In the genomic region with DNA sequence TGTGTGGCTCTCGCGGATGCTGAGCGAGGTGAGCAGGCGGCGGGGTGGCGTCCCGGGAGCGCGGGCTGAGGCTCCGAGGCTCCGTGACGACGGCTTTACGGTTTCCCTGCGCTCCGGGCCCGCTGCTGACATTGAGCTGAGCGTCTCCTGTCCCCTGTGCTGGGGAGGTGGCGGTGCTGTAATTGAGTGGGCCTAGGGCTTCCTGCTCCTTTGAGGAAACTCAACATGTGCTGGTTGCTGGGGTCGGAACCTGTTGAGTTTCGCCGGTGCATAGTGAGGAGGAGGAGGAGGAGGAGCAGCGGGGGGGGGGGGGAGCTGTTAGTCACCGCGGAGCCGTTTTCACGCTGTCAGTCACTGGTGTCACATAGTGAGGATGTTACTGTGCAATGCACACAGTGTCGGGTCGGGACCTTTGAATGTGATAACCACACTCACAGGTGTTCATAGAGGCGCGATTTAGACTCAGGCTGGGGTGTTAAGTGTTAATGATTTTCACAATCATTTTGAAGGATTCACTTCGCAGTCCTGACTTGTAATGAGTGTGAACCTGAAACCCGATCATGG, we compare ENCODE assay signal across 9 mouse cellular contexts. TPM values are rescaled to one million over a fixed set of nuclear protein-coding genes. Genes with fewer than 3 reads are reported as not detected.
A peak's percentile ranks its signal among the peaks of the same experiment; 100 is the strongest.
DNase-seq lines count a peak whose midpoint lies in the region; ATAC-seq and TF ChIP-seq lines count a peak whose summit lies in the region.
"Had no signal": no experiment of that assay in that cellular context is flagged by ENCODE, and none has a peak within 500 bp of the region (broad histone marks: within the 10 kb centered on the region; RNA-seq: fewer than 3 reads in every experiment).

No protein-coding gene starts in this region.

- no peak for DNase-seq in heart, adult 8-10 months (ENCODE audit: low spot score)
- DNase-seq in liver, postnatal 0 days = no peak
- DNase-seq in gastrocnemius, postnatal 10 days = no peak
- DNase-seq in cerebellum, adult 11 months = no peak

- H3K27me3 ChIP-seq in heart, embryonic 11.5 days (ENCODE audit: control insufficient read depth, insufficient read depth, low read length) = no peaks in the 10 kb centered on the region
- no peaks in the 10 kb centered on the region for H3K27me3 ChIP-seq in E14TG2a.4 (ENCODE audit: insufficient read depth, low read length)
- no peaks in the 10 kb centered on the region for H3K27me3 ChIP-seq in forebrain, embryonic 15.5 days
- no peaks in the 10 kb centered on the region for H3K27me3 ChIP-seq in liver, postnatal 0 days (ENCODE audit: insufficient read depth, low read length)

- peaks cover 5% of the 10 kb centered on the region; the same call in 1 of the 2 replicates for H3K4me1 ChIP-seq in heart, embryonic 11.5 days (ENCODE audit: control insufficient read depth, insufficient read depth, low read length)
- H3K4me1 ChIP-seq in E14TG2a.4 (replicated peaks; ENCODE audit: low read depth, low read length) = peaks cover 37% of the 10 kb centered on the region
- H3K4me1 ChIP-seq in forebrain, embryonic 15.5 days = peaks cover 18% of the 10 kb centered on the region
- H3K4me1 ChIP-seq in liver, postnatal 0 days (ENCODE audit: insufficient read depth) = peaks cover 23% of the 10 kb centered on the region

- H3K36me3 ChIP-seq in heart, embryonic 11.5 days (ENCODE audit: control insufficient read depth, insufficient read depth, low read length) = peaks cover 20% of the 10 kb centered on the region
- H3K36me3 ChIP-seq in E14TG2a.4 (ENCODE audit: insufficient read depth, low read length) = peaks cover 42% of the 10 kb centered on the region
- peaks cover 22% of the 10 kb centered on the region for H3K36me3 ChIP-seq in forebrain, embryonic 15.5 days
- peaks cover 40% of the 10 kb centered on the region for H3K36me3 ChIP-seq in liver, postnatal 0 days (replicated peaks; ENCODE audit: insufficient read depth, low read length)

- no peaks in the 10 kb centered on the region for H3K9me3 ChIP-seq in heart, embryonic 11.5 days (replicated peaks; ENCODE audit: control insufficient read depth, low read length)
- H3K9me3 ChIP-seq in E14TG2a.4 (ENCODE audit: low read length) = no peaks in the 10 kb centered on the region
- no peaks in the 10 kb centered on the region for H3K9me3 ChIP-seq in forebrain, embryonic 15.5 days
- no peaks in the 10 kb centered on the region for H3K9me3 ChIP-seq in liver, postnatal 0 days (ENCODE audit: low read length)

- no peak for TF ChIP-seq EP300 in liver, postnatal 0 days (IDR thresholded peaks at IDR 0.05; ENCODE audit: low read depth)

- WGBS in heart, embryonic 11.5 days (ENCODE audit: insufficient replicate concordance) = under 1% methylated on average over 32 of the region's 33 CpGs
- under 1% methylated on average over 32 of the region's 33 CpGs for WGBS in forebrain, embryonic 15.5 days
- 1% methylated on average over 30 of the region's 33 CpGs for WGBS in liver, postnatal 0 days (ENCODE audit: insufficient replicate concordance)

- peak overlapping the region; percentile 69 for H3K4me2 ChIP-seq in heart, embryonic 11.5 days
- H3K4me2 ChIP-seq in forebrain, embryonic 15.5 days (replicated peaks) = peak overlapping the region; percentile 74
- H3K4me2 ChIP-seq in liver, postnatal 0 days (ENCODE audit: low read depth, low read length) = peak overlapping the region; percentile 80

- no peak for TF ChIP-seq CTCF in E14TG2a.4 (conservative IDR thresholded peaks at IDR 0.05; ENCODE audit: low read length)
- no peak for TF ChIP-seq CTCF in liver, postnatal 0 days (IDR thresholded peaks at IDR 0.05; ENCODE audit: low read depth)

- H3K9ac ChIP-seq in heart, embryonic 11.5 days (ENCODE audit: low read depth, low read length) = peak overlapping the region; percentile 80
- H3K9ac ChIP-seq in forebrain, embryonic 15.5 days (replicated peaks) = peak overlapping the region; percentile 79
- H3K9ac ChIP-seq in liver, postnatal 0 days (replicated peaks) = peak overlapping the region; percentile 68

- H3K27ac ChIP-seq in heart, embryonic 11.5 days (ENCODE audit: low read depth, low read length) = no peak overlapping the region
- peak overlapping the region; percentile 91 for H3K27ac ChIP-seq in forebrain, embryonic 15.5 days (replicated peaks)
- H3K27ac ChIP-seq in liver, postnatal 0 days (ENCODE audit: low read depth) = peak overlapping the region; percentile 49

- ATAC-seq in heart, embryonic 11.5 days (replicated peaks; ENCODE audit: insufficient number of reproducible peaks, low FRiP score, low TSS enrichment) = peak; percentile 35; the same call in 1 of the 2 replicates
- peak; percentile 32 for ATAC-seq in forebrain, embryonic 15.5 days (replicated peaks)
- ATAC-seq in liver, postnatal 0 days = peak; percentile 28
- ATAC-seq in megakaryocyte-erythroid progenitor cell, adult 5-6 weeks (replicated peaks; ENCODE audit: low FRiP score, low TSS enrichment, poor library complexity, severe bottlenecking) = no peak

- H3K4me3 ChIP-seq in heart, embryonic 11.5 days (ENCODE audit: low read depth, low read length) = peak overlapping the region; percentile 94
- H3K4me3 ChIP-seq in E14TG2a.4 (replicated peaks; ENCODE audit: low read length) = peak overlapping the region; percentile 99
- peak overlapping the region; percentile 96 for H3K4me3 ChIP-seq in forebrain, embryonic 15.5 days
- H3K4me3 ChIP-seq in liver, postnatal 0 days (ENCODE audit: low read depth, low read length) = peak overlapping the region; percentile 73

RNA-seq across cellular contexts. Expression of gene Tfip11, which starts 0.4 kb away (rescaled TPM):
- 13.7 and 15.9 TPM in 2 replicates for polyA plus RNA-seq in heart, embryonic 11.5 days (2014; fragmentation: Nextera tagmentation; extraction: Ambion mirVana)
- total RNA-seq in heart, adult 8-10 months (2022) = 10 to 100 TPM; 17.0 to 19.1 (median 18.4) TPM
- polyA plus RNA-seq in forebrain, embryonic 15.5 days (2015; fragmentation: Nextera tagmentation; extraction: Ambion mirVana) = 33.9 and 34.4 TPM in 2 replicates
- polyA plus RNA-seq in liver, postnatal 0 days (2015; fragmentation: Nextera tagmentation; extraction: Ambion mirVana) = 6.7 and 8.0 TPM in 2 replicates
- 10 to 100 TPM; 14.8 to 15.9 TPM for total RNA-seq in gastrocnemius, postnatal 10 days (2021)
- 32.1 and 33.3 TPM in 2 replicates for total RNA-seq in megakaryocyte-erythroid progenitor cell, adult 5-6 weeks (2014; fragmentation: Nextera tagmentation)
- total RNA-seq in megakaryocyte-erythroid progenitor cell, adult 5-6 weeks (2017) = 14.7 and 22.6 TPM in 2 replicates

RNA-seq across cellular contexts. Expression of gene Srrd, which starts 16.3 kb away (rescaled TPM):
- polyA plus RNA-seq in heart, embryonic 11.5 days (2014; fragmentation: Nextera tagmentation; extraction: Ambion mirVana) = 24.5 and 27.3 TPM in 2 replicates
- 1 to 10 TPM; 7.8 to 9.4 (median 8.3) TPM for total RNA-seq in heart, adult 8-10 months (2022)
- polyA plus RNA-seq in forebrain, embryonic 15.5 days (2015; fragmentation: Nextera tagmentation; extraction: Ambion mirVana) = 54.0 and 57.5 TPM in 2 replicates
- polyA plus RNA-seq in liver, postnatal 0 days (2015; fragmentation: Nextera tagmentation; extraction: Ambion mirVana) = 9.4 and 10.6 TPM in 2 replicates
- total RNA-seq in gastrocnemius, postnatal 10 days (2021) = 1 to 10 TPM; 4.7 to 5.0 TPM
- 17.6 and 30.6 TPM in 2 replicates for total RNA-seq in megakaryocyte-erythroid progenitor cell, adult 5-6 weeks (2014; fragmentation: Nextera tagmentation)
- 16.2 and 18.7 TPM in 2 replicates for total RNA-seq in megakaryocyte-erythroid progenitor cell, adult 5-6 weeks (2017)

RNA-seq across cellular contexts. Expression of gene Hps4, which starts 16.4 kb away (rescaled TPM):
- polyA plus RNA-seq in heart, embryonic 11.5 days (2014; fragmentation: Nextera tagmentation; extraction: Ambion mirVana) = 19.3 and 21.4 TPM in 2 replicates
- total RNA-seq in heart, adult 8-10 months (2022) = 10 to 100 TPM in 2 of 4 experiments, 1 to 10 TPM in 2; 8.5 to 12.6 (median 10.2) TPM
- 33.4 and 33.8 TPM in 2 replicates for polyA plus RNA-seq in forebrain, embryonic 15.5 days (2015; fragmentation: Nextera tagmentation; extraction: Ambion mirVana)
- polyA plus RNA-seq in liver, postnatal 0 days (2015; fragmentation: Nextera tagmentation; extraction: Ambion mirVana) = 11.5 and 12.5 TPM in 2 replicates
- total RNA-seq in gastrocnemius, postnatal 10 days (2021) = 1 to 10 TPM; 6.5 to 6.8 TPM
- total RNA-seq in megakaryocyte-erythroid progenitor cell, adult 5-6 weeks (2014; fragmentation: Nextera tagmentation) = 18.6 and 41.1 TPM in 2 replicates
- 5.9 and 9.6 TPM in 2 replicates for total RNA-seq in megakaryocyte-erythroid progenitor cell, adult 5-6 weeks (2017)

RNA-seq across cellular contexts. Expression of gene Gm6583, which starts 29.3 kb away (rescaled TPM):
- 0.25 and 0.40 TPM in 2 replicates for polyA plus RNA-seq in heart, embryonic 11.5 days (2014; fragmentation: Nextera tagmentation; extraction: Ambion mirVana)
- total RNA-seq in heart, adult 8-10 months (2022) = not detected
- 0.08 and 0.27 TPM in 2 replicates for polyA plus RNA-seq in forebrain, embryonic 15.5 days (2015; fragmentation: Nextera tagmentation; extraction: Ambion mirVana)
- polyA plus RNA-seq in liver, postnatal 0 days (2015; fragmentation: Nextera tagmentation; extraction: Ambion mirVana) = 0.16 and 0.17 TPM in 2 replicates
- not detected for total RNA-seq in gastrocnemius, postnatal 10 days (2021)
- total RNA-seq in megakaryocyte-erythroid progenitor cell, adult 5-6 weeks (2014; fragmentation: Nextera tagmentation) = not detected in 2 replicates
- not detected in 2 replicates for total RNA-seq in megakaryocyte-erythroid progenitor cell, adult 5-6 weeks (2017)
- polyA plus RNA-seq: large intestine, adult 2 months had no signal

RNA-seq across cellular contexts. Expression of gene Tpst2, which starts 50.0 kb away (rescaled TPM):
- 30.2 and 31.2 TPM in 2 replicates for polyA plus RNA-seq in heart, embryonic 11.5 days (2014; fragmentation: Nextera tagmentation; extraction: Ambion mirVana)
- total RNA-seq in heart, adult 8-10 months (2022) = 10 to 100 TPM; 32.2 to 47.1 (median 37.1) TPM
- polyA plus RNA-seq in forebrain, embryonic 15.5 days (2015; fragmentation: Nextera tagmentation; extraction: Ambion mirVana) = 28.8 and 29.5 TPM in 2 replicates
- 34.5 and 36.2 TPM in 2 replicates for polyA plus RNA-seq in liver, postnatal 0 days (2015; fragmentation: Nextera tagmentation; extraction: Ambion mirVana)
- 10 to 100 TPM; 21.5 to 23.6 TPM for total RNA-seq in gastrocnemius, postnatal 10 days (2021)
- 37.4 and 43.4 TPM in 2 replicates for total RNA-seq in megakaryocyte-erythroid progenitor cell, adult 5-6 weeks (2014; fragmentation: Nextera tagmentation)
- 17.6 and 27.3 TPM in 2 replicates for total RNA-seq in megakaryocyte-erythroid progenitor cell, adult 5-6 weeks (2017)
